ENCODE assay signal across 19 mouse cellular contexts in genomic region chr10:27103811-27104210, GRCm38 (mm10).
DNase-seq lines count a peak whose midpoint lies in the region; ATAC-seq lines count a peak whose summit lies in the region.
"Had no signal": no experiment of that assay in that cellular context is flagged by ENCODE, and none has a peak within 500 bp of the region (broad histone marks: within the 10 kb centered on the region; RNA-seq: fewer than 3 reads in every experiment).

No protein-coding gene starts in this region.

- H3K27me3 ChIP-seq in forebrain, embryonic 14.5 days (replicated peaks; ENCODE audit: control insufficient read depth, insufficient read depth, low read length): no peaks in the 10 kb centered on the region
- H3K27me3 ChIP-seq: Patski had no signal

- ATAC-seq in forebrain, embryonic 14.5 days: peak; percentile 69
- ATAC-seq: hindbrain, embryonic 16.5 days; Patski had no signal

- H3K27ac ChIP-seq in forebrain, embryonic 14.5 days (ENCODE audit: low read depth, low read length): no peak overlapping the region
- H3K27ac ChIP-seq: liver, embryonic 14.5 days; stomach, postnatal 0 days had no signal

- intact Hi-C loops in left cerebral cortex, postnatal 25 days (cut with DNase I): no loop called here

- 23% methylated on average over 5 of the region's 5 CpGs for WGBS in forebrain, embryonic 14.5 days

- no peak overlapping the region for H3K4me2 ChIP-seq in forebrain, embryonic 14.5 days (ENCODE audit: low read length)

- H3K4me1 ChIP-seq in forebrain, embryonic 14.5 days (ENCODE audit: control insufficient read depth, insufficient read depth, low read length): no peaks in the 10 kb centered on the region

- no peaks in the 10 kb centered on the region for H3K36me3 ChIP-seq in forebrain, embryonic 14.5 days (ENCODE audit: control insufficient read depth, insufficient read depth, low read length)

- no peak overlapping the region for H3K4me3 ChIP-seq in forebrain, embryonic 14.5 days (ENCODE audit: low read depth, low read length)

- DNase-seq in cerebellum, adult 9-10 months: peak; percentile 2
- no peak for DNase-seq in cerebellum, adult 11 months
- DNase-seq in left cerebral cortex, postnatal 25 days (ENCODE audit: low spot score in 2 of 2): peak; percentile 13 to 36
- DNase-seq in left cerebral cortex, adult 8-10 months (ENCODE audit: low spot score in 2 of 2): no peak
- DNase-seq in forebrain, embryonic 14.5 days (ENCODE audit: low spot score): peak; percentile 76
- peak; percentile 54 for DNase-seq in layer of hippocampus, adult 9-11 months
- no peak for DNase-seq in heart, adult 8-10 months (ENCODE audit: low spot score)
- DNase-seq in gastrocnemius, postnatal 4 days (ENCODE audit: low spot score in 2 of 2): no peak
- DNase-seq: cerebellum, postnatal 25 days; gastrocnemius, postnatal 10 days; heart, postnatal 10 days; kidney, adult 18-20 months; kidney, postnatal 36 days; lung, postnatal 14 days; thymus, postnatal 4 days had no signal

- no peak overlapping the region for H3K9ac ChIP-seq in forebrain, embryonic 14.5 days (ENCODE audit: low read length)
- H3K9ac ChIP-seq: liver, embryonic 14.5 days had no signal

- H3K9me3 ChIP-seq in forebrain, embryonic 14.5 days (replicated peaks; ENCODE audit: control insufficient read depth, low read length): no peaks in the 10 kb centered on the region

Comparison
In these comparisons a context has a peak if more than half of its experiments do, and no peak if none do; other contexts are left out.
1. DNase-seq: peak in cerebellum, adult 9-10 months (single experiment), left cerebral cortex, postnatal 25 days (2 of 2), forebrain, embryonic 14.5 days (single experiment) and layer of hippocampus, adult 9-11 months (single experiment); none in cerebellum, adult 11 months (single experiment), left cerebral cortex, adult 8-10 months (0 of 2), heart, adult 8-10 months (single experiment) and gastrocnemius, postnatal 4 days (0 of 2).